Mouse (Mus musculus) lung, adult 2 months (tissue): ENCODE data around the gene Gm6169.

Experiments
- CTCF ChIP-seq: fragments of 200-500 bp; IDR thresholded peaks from 2 replicates; pipeline ENCODE4 v1.5.1; 2011; ENCODE audit warnings: mild to moderate bottlenecking, low read length, control low read depth; ENCODE audit not compliant: insufficient read depth
- POLR2A ChIP-seq: fragments of 200-500 bp; IDR thresholded peaks from 2 replicates; pipeline ENCODE4 v1.6.1; 2011; ENCODE audit warnings: low read depth, mild to moderate bottlenecking, control low read depth, low read length, borderline replicate concordance; ENCODE audit errors: extremely low read depth

DNA sequence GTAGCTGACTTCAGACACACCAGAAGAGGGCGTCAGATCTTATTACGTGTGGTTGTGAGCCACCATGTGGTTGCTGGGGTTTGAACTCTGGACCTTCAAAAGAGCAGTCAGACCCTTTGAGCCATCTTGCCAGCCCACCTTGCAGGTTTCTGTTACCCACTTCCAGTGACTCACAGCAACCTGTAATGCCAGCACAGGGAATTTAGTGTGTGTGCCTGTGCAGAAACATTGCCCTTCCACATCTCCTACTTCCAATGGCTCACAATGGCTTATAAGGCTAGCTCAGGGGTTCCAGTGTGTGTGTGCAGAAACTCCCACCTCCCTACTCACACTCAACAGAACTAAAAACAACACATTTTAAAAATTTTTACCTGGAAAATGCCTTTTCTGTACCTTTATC lies 21.5 kb downstream of the Gm6169 start:
- TF ChIP-seq POLR2A: no peak
- TF ChIP-seq CTCF: no peak
